Mouse (Mus musculus): Measurements from ENCODE around the gene Hsdl2. TPM values are rescaled to one million over a fixed set of nuclear protein-coding genes. Genes with fewer than 3 reads are reported as not detected.

Gene Hsdl2
- polyA plus RNA-seq, 1 experiment from 2014 or later, result 37.8 TPM

- H3K4me2 ChIP-seq (replicated peaks), result no peak overlapping the region
- peaks cover 15% of the 10 kb centered on the region for H3K4me1 ChIP-seq
- ATAC-seq (ENCODE audit: low FRiP score), result no peak
- 90% methylated on average over 3 of the region's 3 CpGs for WGBS
- no peaks in the 10 kb centered on the region for H3K36me3 ChIP-seq
- H3K4me3 ChIP-seq, result no peak overlapping the region
- no peak overlapping the region for H3K27ac ChIP-seq
- no peak overlapping the region for H3K9ac ChIP-seq
- no peaks in the 10 kb centered on the region for H3K27me3 ChIP-seq
- H3K9me3 ChIP-seq (replicated peaks), result no peaks in the 10 kb centered on the region
Observed at GRCm38 (mm10) chr4:59642039-59642438, 60.7 kb downstream of the Hsdl2 start.

- Histone ChIP-seq H3K9me3 (replicated peaks) (no peaks in the 10 kb centered on the region), H3K4me2 (replicated peaks) (no peak overlapping the region), H3K27ac (no peak overlapping the region), H3K27me3 (no peaks in the 10 kb centered on the region), H3K4me1 (peaks cover 15% of the 10 kb centered on the region), H3K4me3 (no peak overlapping the region), H3K9ac (no peak overlapping the region), H3K36me3 (no peaks in the 10 kb centered on the region)
- ATAC-seq (ENCODE audit: low FRiP score), result no peak
- 85% methylated on average over 2 of the region's 2 CpGs for WGBS
Observed at GRCm38 (mm10) chr4:59642657-59643056, 61.3 kb downstream of the Hsdl2 start.

GRCm38 (mm10) chr4:59644431-59644830 lies 63.1 kb downstream of the Hsdl2 start:
- Histone ChIP-seq H3K4me2 (replicated peaks) (no peak overlapping the region), H3K27me3 (no peaks in the 10 kb centered on the region), H3K36me3 (no peaks in the 10 kb centered on the region), H3K4me3 (no peak overlapping the region), H3K9ac (no peak overlapping the region), H3K4me1 (peaks cover 11% of the 10 kb centered on the region), H3K9me3 (replicated peaks) (no peaks in the 10 kb centered on the region), H3K27ac (0 out of 2 replicates have a peak overlapping the region, but pooled peaks have one; percentile 23)
- 85% methylated on average over 3 of the region's 3 CpGs for WGBS
- no peak for ATAC-seq (ENCODE audit: low FRiP score)

GRCm38 (mm10) chr4:59644992-59645391 lies 63.6 kb downstream of the Hsdl2 start:
- WGBS, result 72% methylated on average over 4 of the region's 4 CpGs
- H3K9me3 ChIP-seq (replicated peaks), result no peaks in the 10 kb centered on the region
- H3K9ac ChIP-seq, result no peak overlapping the region
- H3K4me3 ChIP-seq, result no peak overlapping the region
- ATAC-seq (ENCODE audit: low FRiP score), result peak; percentile 79
- peaks cover 11% of the 10 kb centered on the region for H3K4me1 ChIP-seq
- H3K27ac ChIP-seq, result no peak overlapping the region
- H3K27me3 ChIP-seq, result no peaks in the 10 kb centered on the region
- H3K4me2 ChIP-seq (replicated peaks), result no peak overlapping the region
- H3K36me3 ChIP-seq, result no peaks in the 10 kb centered on the region

GRCm38 (mm10) chr4:59645610-59646009 lies 64.2 kb downstream of the Hsdl2 start:
- H3K9me3 ChIP-seq (replicated peaks), result no peaks in the 10 kb centered on the region
- no peak overlapping the region for H3K4me3 ChIP-seq
- no peaks in the 10 kb centered on the region for H3K27me3 ChIP-seq
- H3K4me2 ChIP-seq (replicated peaks), result no peak overlapping the region
- no peaks in the 10 kb centered on the region for H3K36me3 ChIP-seq
- H3K27ac ChIP-seq, result no peak overlapping the region
- H3K4me1 ChIP-seq, result peaks cover 11% of the 10 kb centered on the region
- no peak overlapping the region for H3K9ac ChIP-seq
- WGBS, result 89% methylated on average over 2 of the region's 2 CpGs
- ATAC-seq (ENCODE audit: low FRiP score), result no peak

GRCm38 (mm10) chr4:59646020-59646696 lies 64.8 kb downstream of the Hsdl2 start:
- no peak overlapping the region for H3K4me3 ChIP-seq
- H3K4me2 ChIP-seq (replicated peaks), result no peak overlapping the region
- no peak overlapping the region for H3K27ac ChIP-seq
- peaks cover 11% of the 10 kb centered on the region for H3K4me1 ChIP-seq
- H3K27me3 ChIP-seq, result no peaks in the 10 kb centered on the region
- no peaks in the 10 kb centered on the region for H3K9me3 ChIP-seq (replicated peaks)
- WGBS, result 95% methylated on average over 10 of the region's 10 CpGs
- no peak for ATAC-seq (ENCODE audit: low FRiP score)
- no peaks in the 10 kb centered on the region for H3K36me3 ChIP-seq
- no peak overlapping the region for H3K9ac ChIP-seq

GRCm38 (mm10) chr4:59649119-59649518 lies 67.8 kb downstream of the Hsdl2 start:
- 92% methylated on average over 5 of the region's 5 CpGs for WGBS
- ATAC-seq (ENCODE audit: low FRiP score), result no peak
- no peaks in the 10 kb centered on the region for H3K27me3 ChIP-seq
- no peak overlapping the region for H3K9ac ChIP-seq
- H3K9me3 ChIP-seq (replicated peaks), result no peaks in the 10 kb centered on the region
- H3K4me2 ChIP-seq (replicated peaks), result no peak overlapping the region
- no peaks in the 10 kb centered on the region for H3K36me3 ChIP-seq
- peaks cover 2% of the 10 kb centered on the region; the same call in 1 of the 2 replicates for H3K4me1 ChIP-seq
- no peak overlapping the region for H3K27ac ChIP-seq
- H3K4me3 ChIP-seq, result no peak overlapping the region

GRCm38 (mm10) chr4:59652166-59652681 lies 70.9 kb downstream of the Hsdl2 start:
- no peaks in the 10 kb centered on the region for H3K9me3 ChIP-seq (replicated peaks)
- no peak overlapping the region for H3K27ac ChIP-seq
- H3K9ac ChIP-seq, result no peak overlapping the region
- no peaks in the 10 kb centered on the region for H3K36me3 ChIP-seq
- no peak for ATAC-seq (ENCODE audit: low FRiP score)
- no peaks in the 10 kb centered on the region for H3K27me3 ChIP-seq
- H3K4me3 ChIP-seq, result no peak overlapping the region
- WGBS, result 89% methylated on average over 1 of the region's 1 CpGs
- H3K4me2 ChIP-seq (replicated peaks), result no peak overlapping the region
- H3K4me1 ChIP-seq, result peaks cover 8% of the 10 kb centered on the region

- H3K9ac ChIP-seq, result no peak overlapping the region
Observed at GRCm38 (mm10) chr4:59656061-59656642, 74.8 kb downstream of the Hsdl2 start.

GRCm38 (mm10) chr4:59662163-59662562 lies 80.8 kb downstream of the Hsdl2 start:
- Histone ChIP-seq H3K4me1 (no peaks in the 10 kb centered on the region), H3K4me2 (replicated peaks) (no peak overlapping the region), H3K9ac (no peak overlapping the region), H3K27ac (no peak overlapping the region), H3K36me3 (peaks cover 4% of the 10 kb centered on the region; the same call in 1 of the 2 replicates), H3K9me3 (replicated peaks) (peaks cover 4% of the 10 kb centered on the region; the same call in 1 of the 2 replicates), H3K27me3 (no peaks in the 10 kb centered on the region), H3K4me3 (no peak overlapping the region)
- WGBS, result 97% methylated on average over 1 of the region's 1 CpGs
- no peak for ATAC-seq (ENCODE audit: low FRiP score)

More at GRCm38 (mm10) chr4:59656061-59656642, 74.8 kb downstream of the Hsdl2 start:
- WGBS, result 83% methylated on average over 5 of the region's 5 CpGs
- no peak overlapping the region for H3K27ac ChIP-seq
- H3K36me3 ChIP-seq, result no peaks in the 10 kb centered on the region
- no peak for ATAC-seq (ENCODE audit: low FRiP score)
- H3K4me2 ChIP-seq (replicated peaks), result no peak overlapping the region
- no peak overlapping the region for H3K4me3 ChIP-seq
- peaks cover 8% of the 10 kb centered on the region for H3K4me1 ChIP-seq
- H3K9me3 ChIP-seq (replicated peaks), result no peaks in the 10 kb centered on the region
- no peaks in the 10 kb centered on the region for H3K27me3 ChIP-seq

- Histone ChIP-seq H3K36me3 (peaks cover 4% of the 10 kb centered on the region; the same call in 1 of the 2 replicates), H3K4me1 (no peaks in the 10 kb centered on the region), H3K4me3 (no peak overlapping the region), H3K9ac (no peak overlapping the region), H3K27ac (no peak overlapping the region), H3K4me2 (replicated peaks) (no peak overlapping the region), H3K9me3 (replicated peaks) (peaks cover 4% of the 10 kb centered on the region; the same call in 1 of the 2 replicates), H3K27me3 (no peaks in the 10 kb centered on the region)
- WGBS, result 88% methylated on average over 6 of the region's 6 CpGs
- ATAC-seq (ENCODE audit: low FRiP score), result no peak
Observed at GRCm38 (mm10) chr4:59663451-59663850, 82.1 kb downstream of the Hsdl2 start.

- H3K27me3 ChIP-seq, result no peaks in the 10 kb centered on the region
- no peaks in the 10 kb centered on the region for H3K4me1 ChIP-seq
- WGBS, result 94% methylated on average over 3 of the region's 3 CpGs
- no peak for ATAC-seq (ENCODE audit: low FRiP score)
- H3K4me3 ChIP-seq, result no peak overlapping the region
- H3K36me3 ChIP-seq, result no peaks in the 10 kb centered on the region
- no peak overlapping the region for H3K27ac ChIP-seq
- H3K4me2 ChIP-seq (replicated peaks), result no peak overlapping the region
- H3K9ac ChIP-seq, result no peak overlapping the region
- H3K9me3 ChIP-seq (replicated peaks), result peaks cover 4% of the 10 kb centered on the region; the same call in 1 of the 2 replicates
Observed at GRCm38 (mm10) chr4:59666550-59667317, 85.4 kb downstream of the Hsdl2 start.

All from hindbrain, embryonic 12.5 days (tissue).